Mouse (Mus musculus) liver, adult 10 weeks (tissue): ENCODE results near the gene Cdpf1. TPM values are rescaled to one million over a fixed set of nuclear protein-coding genes. Genes with fewer than 3 reads are reported as not detected.

Source experiments
- polyA plus RNA-seq: library from polyadenylated mRNA; stranded (reverse); fragments of 350-450 nt; fragmentation: Illumina TruSeq; extraction: RNeasy Lipid Tissue Mini Kit (QIAGEN cat#74804); gene quantifications from one replicate; pipeline ENCODE4 v1.2.3, GENCODE M21; 2014; ENCODE audit warnings: low read depth, low replicate concordance

Cdpf1 gene
- 1.5 TPM for polyA plus RNA-seq

GRCm38 (mm10) chr15:85811535-85812277 is at the start of gene Cdpf1:
Gene Cdpf1, minus strand, starts transcription at chr15:85811697.

GRCm38 (mm10) chr15:85859490-85860031 is 48.1 kb upstream of the Cdpf1 start, which contains the start of gene Gtse1:
Gene Gtse1, plus strand, starts transcription at chr15:85859745.

GRCm38 (mm10) chr15:85831954-85832590 is 20.6 kb upstream of the Cdpf1 start, which contains the start of gene Ttc38:
Gene Ttc38, plus strand, starts transcription at chr15:85832306.

GRCm38 (mm10) chr15:85821203-85822010 is 9.9 kb upstream of the Cdpf1 start, which contains the start of gene Pkdrej:
Gene Pkdrej, minus strand, starts transcription at chr15:85821734.

Other genes with a start within 250 kb of the Cdpf1 start
- gene Wnt7b, start 229.2 kb downstream of the Cdpf1 start, polyA plus RNA-seq: not detected
- 31.2 TPM for gene Ppara, start 76.7 kb downstream of the Cdpf1 start, polyA plus RNA-seq
- not detected for gene Pkdrej, start 10.0 kb upstream of the Cdpf1 start, polyA plus RNA-seq
- 22.6 TPM for gene Ttc38, start 20.6 kb upstream of the Cdpf1 start, polyA plus RNA-seq
- gene Gtse1, start 48.0 kb upstream of the Cdpf1 start, polyA plus RNA-seq: not detected
- 6.9 TPM for gene Trmu, start 67.6 kb upstream of the Cdpf1 start, polyA plus RNA-seq
- 0.93 TPM for gene Celsr1, start 222.1 kb upstream of the Cdpf1 start, polyA plus RNA-seq
- gene Gramd4, start 246.0 kb upstream of the Cdpf1 start, polyA plus RNA-seq: 0.66 TPM